Mouse (Mus musculus): Measurements from ENCODE around the gene Gm20388. TPM values are rescaled to one million over a fixed set of nuclear protein-coding genes. Genes with fewer than 3 reads are reported as not detected.
A peak's percentile ranks its signal among the peaks of the same experiment; 100 is the strongest.
"Not testable (repeated sequence)": the region's sequence is repeated elsewhere in the genome, so short reads cannot be mapped to it uniquely, and the experiment has no call there.

The Gm20388 gene
- total RNA-seq, 2 experiments from 2014 or later, result not detected

DNA sequence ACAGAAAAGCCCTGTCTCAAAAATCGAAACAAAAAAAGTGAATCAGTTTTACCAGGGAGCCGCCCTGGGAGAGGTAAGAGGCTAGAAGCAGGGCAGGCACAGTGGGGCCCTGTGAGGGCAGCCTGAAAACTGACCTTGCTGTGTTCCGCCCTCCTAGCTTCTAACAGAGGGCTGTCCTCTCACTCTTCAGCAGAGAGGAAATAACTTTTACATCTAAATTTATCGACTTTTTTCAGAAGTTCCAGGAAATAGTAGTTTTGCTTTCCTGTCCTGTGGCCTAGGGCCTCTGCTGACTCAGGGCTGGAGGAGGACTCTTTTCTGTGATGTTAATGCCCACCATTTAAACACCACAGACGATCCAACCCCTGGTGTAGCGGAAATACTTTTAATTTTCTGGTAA is 804.6 kb downstream of the Gm20388 start:
- no peak for DNase-seq (ENCODE audit: low spot score in 2 of 2)

GRCm38 (mm10) chr8:120715996-120716680 is 805.5 kb downstream of the Gm20388 start:
- no peak for DNase-seq (ENCODE audit: low spot score in 2 of 2)

DNA sequence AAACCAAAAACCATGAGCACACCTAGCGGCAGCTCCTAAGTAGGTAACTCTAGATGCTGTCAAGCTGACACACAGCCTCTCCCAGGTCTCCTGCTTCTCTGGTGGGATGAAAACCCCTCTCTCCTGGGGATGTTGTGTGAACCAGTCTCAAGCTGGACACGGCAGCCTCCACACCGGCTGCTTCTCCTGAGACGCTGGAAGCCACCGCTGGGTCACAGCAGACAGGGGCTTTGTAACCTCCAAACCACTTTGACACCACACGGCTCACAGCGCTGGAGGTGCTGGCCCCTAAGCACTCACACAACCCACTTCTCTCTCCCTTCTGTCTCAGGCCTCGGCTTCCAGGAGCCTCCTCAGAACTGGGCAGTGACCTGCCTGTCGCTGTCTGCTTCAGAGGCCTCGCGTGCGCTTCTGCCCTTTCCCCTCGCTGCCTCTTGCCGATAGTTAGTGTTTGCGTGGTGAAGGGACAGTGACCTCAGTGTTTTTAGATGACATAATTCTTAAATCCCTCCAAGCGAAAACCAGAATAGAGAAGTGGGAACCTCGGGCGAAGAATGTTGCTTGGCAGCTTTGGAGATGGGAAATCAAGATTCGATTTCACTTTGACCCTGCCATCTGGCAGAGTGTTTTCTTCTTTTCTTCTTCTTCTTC is 809.1 kb downstream of the Gm20388 start:
- no peak for DNase-seq (ENCODE audit: low spot score in 2 of 2)

GRCm38 (mm10) chr8:120723025-120723424 is 812.4 kb downstream of the Gm20388 start:
- no peak for DNase-seq (ENCODE audit: low spot score in 2 of 2)

- not testable (repeated sequence) for DNase-seq (ENCODE audit: low spot score in 2 of 2)
These were observed 813.5 kb downstream of the Gm20388 start for GRCm38 (mm10) chr8:120724096-120724495.

GRCm38 (mm10) chr8:120724816-120725575 is 814.4 kb downstream of the Gm20388 start:
- no peak for DNase-seq (ENCODE audit: low spot score in 2 of 2)

GRCm38 (mm10) chr8:120725576-120725950 is 814.9 kb downstream of the Gm20388 start:
- DNase-seq (ENCODE audit: low spot score in 2 of 2), result no peak

DNA sequence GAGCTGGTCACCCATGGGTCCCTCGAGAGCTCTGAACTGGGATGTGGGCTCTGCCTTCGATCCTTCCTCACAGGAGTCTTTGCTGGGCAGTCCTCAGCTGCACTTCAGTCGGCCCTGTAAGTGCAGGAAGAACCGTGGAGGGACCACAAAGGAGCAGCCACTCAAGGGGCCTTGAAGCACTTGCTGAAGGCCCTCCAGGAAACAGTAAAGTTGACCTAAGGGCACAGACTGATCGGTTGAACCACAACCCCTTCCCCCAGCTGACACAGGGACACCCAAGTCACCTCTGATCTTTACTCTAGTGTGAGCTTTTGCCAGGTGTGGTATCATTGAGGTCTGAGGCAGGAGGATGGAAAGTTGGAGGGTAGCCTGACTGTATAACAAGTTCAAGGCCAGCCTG is 815.4 kb downstream of the Gm20388 start:
- DNase-seq (ENCODE audit: low spot score in 2 of 2), result no peak

- DNase-seq (ENCODE audit: low spot score in 2 of 2), result no peak
These were observed 818.0 kb downstream of the Gm20388 start for GRCm38 (mm10) chr8:120728488-120729160.

GRCm38 (mm10) chr8:120731582-120731981 is 820.9 kb downstream of the Gm20388 start:
- no peak for DNase-seq (ENCODE audit: low spot score in 2 of 2)

- DNase-seq (ENCODE audit: low spot score in 2 of 2), result no peak
These were observed 821.4 kb downstream of the Gm20388 start for GRCm38 (mm10) chr8:120732068-120732467.

DNA sequence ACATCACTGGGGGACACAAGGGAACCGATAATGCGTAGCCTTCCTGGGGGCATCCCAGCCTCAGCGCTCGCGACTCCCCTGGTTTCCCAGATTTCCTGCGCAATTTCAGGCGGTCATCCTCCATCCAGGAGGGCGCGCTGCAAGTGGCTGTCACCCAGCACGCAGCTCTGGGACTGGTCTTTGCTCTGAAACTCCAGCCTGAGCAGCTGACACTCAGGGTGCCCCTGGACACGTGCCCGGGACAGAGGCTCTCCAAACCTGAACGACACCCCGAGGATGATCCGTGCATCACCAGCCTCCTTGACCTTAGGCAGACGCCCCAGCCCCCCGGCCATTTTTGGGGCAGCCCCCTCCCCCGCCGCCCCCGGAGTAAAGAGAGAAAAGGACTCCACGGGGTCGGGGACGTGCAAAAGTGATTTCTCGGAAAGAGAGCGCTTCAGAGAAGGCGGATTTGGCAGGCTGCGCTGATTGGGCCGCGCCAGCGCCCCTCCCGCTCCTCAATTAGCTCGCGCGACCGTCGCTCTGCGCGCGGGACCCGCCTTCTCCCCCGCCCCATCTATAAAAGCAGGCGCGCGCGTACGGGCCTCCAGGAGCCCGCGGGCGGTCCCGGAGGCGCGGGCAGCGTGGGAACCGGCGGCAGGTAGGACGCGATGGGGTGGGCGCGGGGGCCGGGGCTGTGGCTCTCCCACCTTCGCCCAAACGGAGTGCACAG is 825.3 kb downstream of the Gm20388 start, which contains the start of gene Irf8:
TSS of gene Irf8 (plus strand) at position 589 of the 712 bp plus-strand sequence.
- peak; percentile 82 to 88 for DNase-seq (ENCODE audit: low spot score in 2 of 2)

DNA sequence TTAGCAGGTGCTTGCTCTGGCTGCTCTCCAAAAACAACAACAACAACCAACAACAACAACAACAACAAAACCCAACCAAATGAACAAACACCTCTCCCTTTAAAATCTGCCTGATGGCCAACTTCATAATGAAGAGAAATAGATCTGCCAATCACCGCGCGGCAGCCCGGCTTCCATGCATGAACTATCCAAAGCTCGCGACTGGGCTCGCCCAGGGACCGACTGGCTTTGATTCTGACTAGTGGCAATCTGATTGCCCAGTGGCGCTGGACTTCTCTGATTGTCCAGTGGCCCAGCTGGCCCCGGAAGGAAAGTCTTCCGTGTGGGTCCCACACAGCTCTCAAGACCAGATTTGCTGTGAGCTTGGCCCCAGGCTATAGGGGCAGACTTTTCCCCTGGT is 825.8 kb downstream of the Gm20388 start:
- peak in 1 of 2 experiments; percentile 32 for DNase-seq (ENCODE audit: low spot score in 2 of 2)

DNA sequence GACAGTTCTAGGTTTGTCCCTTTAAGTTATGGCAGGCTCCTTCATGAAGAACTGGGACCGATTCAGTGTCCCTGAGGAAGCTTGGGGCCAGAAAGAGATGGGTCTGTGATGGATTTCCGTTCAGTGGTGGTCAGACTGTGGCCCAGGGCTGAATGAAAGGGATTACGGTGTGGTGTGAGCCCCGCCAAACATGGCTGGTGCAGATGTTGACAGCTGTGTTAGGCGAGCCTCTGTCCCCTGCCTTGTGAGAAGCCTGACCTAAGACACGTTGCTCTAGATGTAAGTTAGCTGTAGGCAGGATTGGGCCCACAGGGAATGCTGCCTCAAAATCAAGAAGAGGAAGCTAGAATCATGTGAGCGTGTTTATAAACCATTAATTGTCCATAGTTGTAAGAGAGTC is 826.5 kb downstream of the Gm20388 start:
- DNase-seq (ENCODE audit: low spot score in 2 of 2), result no peak

DNA sequence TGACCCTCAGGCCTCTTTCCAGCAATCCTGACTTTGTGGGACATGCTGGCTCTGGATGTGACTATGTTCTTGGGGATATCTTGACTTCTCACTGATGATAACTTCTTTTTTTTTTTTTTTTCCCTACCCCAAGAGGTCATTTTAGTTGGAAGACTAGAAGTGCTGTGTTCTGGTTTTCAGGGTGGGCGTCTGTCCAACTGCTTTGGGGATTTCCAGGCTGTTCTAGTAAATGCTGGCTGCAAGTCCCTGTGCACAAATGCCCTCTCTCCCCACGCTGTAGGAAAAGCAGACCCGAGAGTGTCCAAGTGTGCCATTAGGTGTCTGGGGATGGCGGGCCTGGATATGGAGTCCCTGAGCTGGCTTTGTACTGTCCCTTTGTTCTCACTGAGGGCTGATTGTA is 828.1 kb downstream of the Gm20388 start:
- no peak for DNase-seq (ENCODE audit: low spot score in 2 of 2)

- no peak for DNase-seq (ENCODE audit: low spot score in 2 of 2)
These were observed 828.9 kb downstream of the Gm20388 start for GRCm38 (mm10) chr8:120739526-120739925.

DNA sequence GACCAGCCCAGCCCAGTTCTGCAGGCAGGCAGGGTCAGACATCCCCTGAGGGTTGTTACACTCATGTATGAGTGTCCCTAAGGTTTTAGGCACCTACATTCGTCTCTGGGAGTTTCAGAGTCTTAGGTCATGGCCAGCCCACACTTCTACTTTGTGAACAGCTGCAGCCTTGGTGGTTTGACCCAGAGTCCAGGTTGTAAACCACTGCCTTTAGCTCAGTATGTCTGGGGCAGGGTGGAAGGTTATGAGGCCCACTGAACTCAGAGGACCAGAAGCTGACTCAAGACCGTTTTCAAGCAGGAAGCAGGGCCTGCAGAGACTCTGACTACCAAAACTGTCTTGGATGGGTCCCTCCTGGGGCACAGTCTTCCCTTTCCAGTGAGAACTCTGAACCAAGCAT is 829.9 kb downstream of the Gm20388 start:
- no peak for DNase-seq (ENCODE audit: low spot score in 2 of 2)

DNA sequence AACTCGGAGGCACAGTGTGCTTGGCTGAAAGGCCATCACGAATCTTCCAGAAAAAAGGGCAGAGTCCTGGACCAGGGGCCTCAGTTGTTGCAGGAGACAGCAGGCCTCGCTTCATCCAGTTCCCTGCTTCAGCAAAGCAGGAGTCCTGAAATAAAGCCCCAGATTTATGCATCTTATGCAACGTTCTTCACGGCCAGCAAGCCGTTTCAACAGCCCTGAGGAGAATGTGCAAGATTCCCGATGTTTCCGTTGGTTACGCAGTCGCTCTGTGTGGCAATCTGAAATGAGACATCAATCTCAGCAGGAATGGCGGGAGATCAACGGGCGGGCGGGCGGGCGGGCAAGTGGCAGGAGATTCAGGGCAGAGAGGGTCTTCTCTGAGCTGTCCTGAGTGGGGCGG is 830.4 kb downstream of the Gm20388 start:
- DNase-seq (ENCODE audit: low spot score in 2 of 2), result no peak

DNA sequence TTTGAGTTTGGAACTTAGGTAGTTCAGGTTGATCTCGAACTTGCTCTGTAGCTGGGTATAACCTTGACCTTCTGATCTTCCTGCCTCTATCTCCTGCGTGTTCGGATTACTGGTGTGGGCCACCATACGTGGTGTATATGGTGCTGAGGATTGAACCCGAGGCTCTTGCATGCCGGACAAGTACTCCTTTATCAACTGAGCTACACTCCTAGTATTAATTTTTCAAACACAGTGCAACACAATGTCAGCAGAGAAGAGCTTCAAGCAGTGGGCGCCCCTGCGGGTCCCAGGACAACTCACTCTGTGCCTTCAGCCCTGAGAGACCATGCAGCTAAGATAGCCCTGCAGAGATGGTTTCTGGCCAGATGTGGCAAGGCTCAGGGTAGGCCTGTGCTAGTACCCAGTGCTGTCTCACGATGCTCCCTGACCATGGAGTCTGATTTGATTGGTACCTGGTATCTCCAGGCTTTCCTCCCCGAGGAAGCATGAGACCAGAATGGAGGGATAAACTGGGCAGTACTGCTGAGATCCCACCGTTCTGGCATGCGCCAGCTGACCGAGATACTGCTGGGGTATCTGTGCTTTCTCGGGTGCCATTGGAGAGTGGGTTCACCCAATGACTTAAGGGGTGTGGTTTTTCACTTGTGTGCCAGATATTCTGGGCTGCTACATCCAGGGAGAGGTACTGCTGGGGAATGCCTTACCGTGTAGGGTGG is 831.3 kb downstream of the Gm20388 start:
- DNase-seq (ENCODE audit: low spot score in 2 of 2), result no peak
